In genomic region chr3:98353892-98354291, GRCm38 (mm10) we compare ENCODE assay signal across 9 mouse cellular contexts. TPM values are rescaled to one million over a fixed set of nuclear protein-coding genes. Genes with fewer than 3 reads are reported as not detected.
DNase-seq lines count a peak whose midpoint lies in the region; ATAC-seq lines count a peak whose summit lies in the region.
"Had no signal": no experiment of that assay in that cellular context is flagged by ENCODE, and none has a peak within 500 bp of the region (broad histone marks: within the 10 kb centered on the region; RNA-seq: fewer than 3 reads in every experiment).

No protein-coding gene starts in this region.

- no peaks in the 10 kb centered on the region; the same call in 1 of the 2 replicates for H3K27me3 ChIP-seq in liver, embryonic 12.5 days (replicated peaks)
- H3K27me3 ChIP-seq in heart, embryonic 13.5 days (replicated peaks), result 0 out of 2 replicates have a peak, but pooled peaks cover 3% of the 10 kb centered on the region
- H3K27me3 ChIP-seq: embryonic facial prominence, embryonic 13.5 days had no signal

- DNase-seq in liver (peak; percentile 47), NIH3T3 (ENCODE audit: low read depth) (peak; percentile 87)
- DNase-seq in cerebellum, postnatal 4 days (ENCODE audit: low spot score in 2 of 2), result peak; percentile 46 to 76
- DNase-seq in left cerebral cortex, adult 11 months (ENCODE audit: low spot score), result peak; percentile 50
- DNase-seq in natural killer cell, adult 2 months (ENCODE audit: low spot score in 2 of 2), result peak; percentile 35 to 63
- peak; percentile 45 to 54 for DNase-seq in urinary bladder, postnatal 36 days (ENCODE audit: low spot score in 2 of 2)

- 27% methylated on average over 7 of the region's 7 CpGs for WGBS in liver, embryonic 12.5 days (ENCODE audit: insufficient replicate concordance)
- WGBS in heart, embryonic 13.5 days, result 31% methylated on average over 7 of the region's 7 CpGs

- H3K4me2 ChIP-seq in liver, embryonic 12.5 days, result no peak overlapping the region
- H3K4me2 ChIP-seq in heart, embryonic 13.5 days, result no peak overlapping the region
- H3K4me2 ChIP-seq: embryonic facial prominence, embryonic 13.5 days had no signal

- no peaks in the 10 kb centered on the region for H3K4me1 ChIP-seq in liver, embryonic 12.5 days
- H3K4me1 ChIP-seq in heart, embryonic 13.5 days, result peaks cover 11% of the 10 kb centered on the region

- no peak overlapping the region for H3K4me3 ChIP-seq in liver, embryonic 12.5 days
- no peak overlapping the region for H3K4me3 ChIP-seq in heart, embryonic 13.5 days
- H3K4me3 ChIP-seq: embryonic facial prominence, embryonic 13.5 days had no signal

- H3K9me3 ChIP-seq in liver, embryonic 12.5 days (replicated peaks), result no peaks in the 10 kb centered on the region
- no peaks in the 10 kb centered on the region for H3K9me3 ChIP-seq in heart, embryonic 13.5 days
- H3K9me3 ChIP-seq: embryonic facial prominence, embryonic 13.5 days had no signal

- H3K27ac ChIP-seq in liver, embryonic 12.5 days, result no peak overlapping the region
- no peak overlapping the region for H3K27ac ChIP-seq in heart, embryonic 13.5 days (replicated peaks)
- H3K27ac ChIP-seq: embryonic facial prominence, embryonic 13.5 days had no signal

- H3K36me3 ChIP-seq in liver, embryonic 12.5 days, result no peaks in the 10 kb centered on the region
- no peaks in the 10 kb centered on the region for H3K36me3 ChIP-seq in heart, embryonic 13.5 days
- H3K36me3 ChIP-seq: embryonic facial prominence, embryonic 13.5 days had no signal

- no peak for ATAC-seq in liver, embryonic 12.5 days
- no peak for ATAC-seq in heart, embryonic 13.5 days (ENCODE audit: extremely low read depth, insufficient number of reproducible peaks, low FRiP score, low TSS enrichment)

- no peak overlapping the region for H3K9ac ChIP-seq in liver, embryonic 12.5 days
- 0 out of 2 replicates have a peak overlapping the region, but pooled peaks have one; percentile 33 for H3K9ac ChIP-seq in heart, embryonic 13.5 days
- H3K9ac ChIP-seq: embryonic facial prominence, embryonic 13.5 days had no signal

RNA-seq across cellular contexts. Expression of gene Phgdh, which starts 14.1 kb away (rescaled TPM):
- polyA plus RNA-seq in liver, embryonic 12.5 days (2016; fragmentation: Nextera tagmentation; extraction: Ambion mirVana), result 348 and 381 TPM in 2 replicates
- 102 and 110 TPM in 2 replicates for polyA plus RNA-seq in heart, embryonic 13.5 days (2015; fragmentation: Nextera tagmentation; extraction: Ambion mirVana)

RNA-seq across cellular contexts. Expression of gene Zfp697, which starts 28.4 kb away (rescaled TPM):
- 3.9 TPM in 2 replicates for polyA plus RNA-seq in liver, embryonic 12.5 days (2016; fragmentation: Nextera tagmentation; extraction: Ambion mirVana)
- polyA plus RNA-seq in heart, embryonic 13.5 days (2015; fragmentation: Nextera tagmentation; extraction: Ambion mirVana), result 7.3 and 8.3 TPM in 2 replicates
